Mouse (Mus musculus): Measurements from ENCODE around the gene Olfr304. TPM values are rescaled to one million over a fixed set of nuclear protein-coding genes. Genes with fewer than 3 reads are reported as not detected.
"Not testable (repeated sequence)": the region's sequence is repeated elsewhere in the genome, so short reads cannot be mapped to it uniquely, and the experiment has no call there.

Olfr304 gene
- not detected in 2 replicates for polyA plus RNA-seq (2015; fragmentation: Nextera tagmentation; extraction: Ambion mirVana)

DNA sequence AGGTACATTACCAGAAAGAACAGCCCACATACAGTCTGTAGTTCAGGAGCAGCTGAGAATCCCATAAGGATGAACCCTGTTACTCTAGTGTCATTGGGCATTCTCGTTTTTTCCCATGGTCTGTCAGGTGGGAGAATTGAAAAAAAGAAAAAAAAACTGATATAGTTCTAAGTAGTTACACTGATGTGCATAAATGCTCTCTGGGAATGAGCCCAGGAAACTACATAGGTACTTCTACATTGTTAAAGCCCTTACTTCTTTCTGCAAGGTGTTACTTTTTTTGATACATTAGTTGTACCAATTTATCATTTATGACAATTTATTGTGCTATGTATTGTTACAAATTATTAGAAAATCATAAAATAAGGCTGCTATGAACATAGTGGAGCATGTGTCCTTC is at the start of gene Olfr304:
TSS of gene Olfr304 (minus strand) at position 101 of the 400 bp plus-strand sequence.
- no peak within 1 kb of the TSS for H3K4me2 ChIP-seq (replicated peaks)

DNA sequence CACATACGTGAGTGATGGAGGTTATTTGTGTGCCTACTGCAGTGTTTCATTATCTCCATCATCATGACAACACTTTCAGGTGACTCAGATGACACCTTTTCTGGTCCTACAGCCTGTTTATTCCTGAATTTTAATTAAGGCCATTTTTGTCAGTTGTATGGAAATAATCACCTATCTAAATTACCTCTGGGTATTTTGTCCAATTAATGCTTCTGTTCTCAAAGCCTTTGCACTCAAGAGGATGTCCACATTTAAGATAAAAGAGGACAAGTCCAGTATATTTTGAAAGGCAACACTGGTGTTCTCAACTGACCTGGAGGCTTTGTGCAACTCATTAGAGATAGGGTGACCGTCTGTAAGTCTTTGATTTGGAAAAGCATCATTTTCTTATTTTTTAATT is 17.1 kb upstream of the Olfr304 start, which contains the start of gene Olfr301:
TSS of gene Olfr301 (plus strand) at position 301 of the 400 bp plus-strand sequence.
- Histone ChIP-seq H3K4me2 (replicated peaks) (no peak within 1 kb of the TSS), H3K4me1 (replicated peaks) (no peaks in the 10 kb centered on the region), H3K9ac (replicated peaks) (no peak within 1 kb of the TSS), H3K9me3 (no peaks in the 10 kb centered on the region), H3K36me3 (no peaks in the 10 kb centered on the region), H3K27ac (no peak within 1 kb of the TSS), H3K27me3 (no peaks in the 10 kb centered on the region), H3K4me3 (replicated peaks) (no peak within 1 kb of the TSS)
- ATAC-seq, result no peak
- 82% methylated on average over 2 of the region's 2 CpGs for WGBS

More for the DNA sequence above, at the start of gene Olfr304:
- Histone ChIP-seq H3K27me3 (no peaks in the 10 kb centered on the region), H3K9me3 (no peaks in the 10 kb centered on the region), H3K27ac (no peak within 1 kb of the TSS), H3K9ac (replicated peaks) (no peak within 1 kb of the TSS), H3K36me3 (no peaks in the 10 kb centered on the region), H3K4me3 (replicated peaks) (no peak within 1 kb of the TSS), H3K4me1 (replicated peaks) (no peaks in the 10 kb centered on the region)
- no peak for ATAC-seq
- WGBS, result 71% methylated on average over 1 of the region's 1 CpGs

DNA sequence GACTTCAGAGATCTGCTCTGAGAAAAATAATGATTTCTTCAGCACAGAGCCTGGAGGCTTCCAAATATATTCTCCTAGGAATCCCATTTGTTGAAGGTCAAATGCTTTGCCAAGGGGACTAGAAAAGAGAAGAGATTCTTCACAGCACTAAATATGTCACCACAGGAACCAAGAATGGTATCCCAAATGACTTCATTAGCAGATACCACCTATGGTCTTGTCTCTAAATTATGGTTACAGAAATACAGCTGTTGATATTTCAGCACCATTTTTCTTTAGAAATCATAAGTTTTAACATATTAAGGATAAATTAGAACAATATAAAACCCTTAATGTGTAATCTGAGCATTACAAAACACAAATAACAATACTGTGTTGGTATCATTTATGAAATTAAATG is 11.2 kb upstream of the Olfr304 start, which contains the start of gene Olfr303:
TSS of gene Olfr303 (minus strand) at position 101 of the 400 bp plus-strand sequence.
- no peak within 1 kb of the TSS for H3K4me3 ChIP-seq (replicated peaks)
- no peak within 1 kb of the TSS for H3K27ac ChIP-seq
- ATAC-seq, result no peak
- no peaks in the 10 kb centered on the region for H3K4me1 ChIP-seq (replicated peaks)
- H3K9ac ChIP-seq (replicated peaks), result no peak within 1 kb of the TSS
- no peaks in the 10 kb centered on the region for H3K27me3 ChIP-seq
- no peaks in the 10 kb centered on the region for H3K9me3 ChIP-seq
- no peaks in the 10 kb centered on the region for H3K36me3 ChIP-seq
- H3K4me2 ChIP-seq (replicated peaks), result no peak within 1 kb of the TSS

DNA sequence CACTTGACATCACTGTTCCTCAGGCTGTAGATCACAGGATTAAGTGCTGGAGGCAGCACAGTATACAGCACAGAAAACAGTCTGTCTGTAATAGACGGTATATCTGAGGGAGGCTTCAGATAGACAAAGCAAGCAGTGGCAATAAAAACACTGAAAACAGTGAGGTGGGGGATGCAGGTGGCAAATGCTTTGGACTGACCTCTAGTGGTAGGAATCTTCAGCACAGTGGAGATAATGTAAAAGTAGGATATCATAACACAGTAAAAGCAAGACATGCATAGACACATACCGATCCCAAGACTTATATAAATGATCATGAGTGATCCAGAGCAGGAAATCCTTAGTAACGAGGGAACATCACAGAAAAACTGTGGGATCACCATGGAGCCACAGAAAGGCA is 689 bp downstream of the Olfr304 start:
- WGBS, result 76% methylated on average over 3 of the region's 3 CpGs
- Histone ChIP-seq H3K4me1 (replicated peaks) (no peaks in the 10 kb centered on the region), H3K4me2 (replicated peaks) (no peak overlapping the region), H3K27me3 (no peaks in the 10 kb centered on the region), H3K36me3 (no peaks in the 10 kb centered on the region), H3K9me3 (no peaks in the 10 kb centered on the region), H3K27ac (no peak overlapping the region), H3K9ac (replicated peaks) (no peak overlapping the region), H3K4me3 (replicated peaks) (no peak overlapping the region)
- no peak for ATAC-seq

DNA sequence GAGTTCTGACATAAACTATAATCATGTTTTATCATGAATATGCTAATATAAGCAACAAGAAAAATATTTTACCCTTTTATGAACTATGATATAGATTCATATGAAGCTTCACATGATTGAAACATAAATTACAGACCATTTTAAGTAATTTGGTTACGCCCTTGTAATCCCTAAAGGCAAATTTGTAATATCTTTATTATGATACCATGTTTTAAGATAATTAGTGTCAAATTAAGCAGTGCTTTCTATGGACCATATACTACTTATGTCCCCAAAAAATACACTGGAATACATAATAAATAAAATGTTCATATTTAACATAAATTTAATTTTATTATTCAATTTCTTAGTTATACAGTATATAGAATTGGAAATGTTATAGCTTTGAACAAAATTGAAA is 19.6 kb downstream of the Olfr304 start, which contains the start of gene Olfr305:
TSS of gene Olfr305 (minus strand) at position 101 of the 400 bp plus-strand sequence.
- Histone ChIP-seq H3K4me2 (replicated peaks) (no peak within 1 kb of the TSS), H3K9me3 (no peaks in the 10 kb centered on the region), H3K4me3 (replicated peaks) (no peak within 1 kb of the TSS), H3K27me3 (no peaks in the 10 kb centered on the region), H3K9ac (replicated peaks) (no peak within 1 kb of the TSS), H3K27ac (no peak within 1 kb of the TSS), H3K36me3 (no peaks in the 10 kb centered on the region), H3K4me1 (replicated peaks) (no peaks in the 10 kb centered on the region)
- ATAC-seq, result no peak
- 85% methylated on average over 1 of the region's 1 CpGs for WGBS

DNA sequence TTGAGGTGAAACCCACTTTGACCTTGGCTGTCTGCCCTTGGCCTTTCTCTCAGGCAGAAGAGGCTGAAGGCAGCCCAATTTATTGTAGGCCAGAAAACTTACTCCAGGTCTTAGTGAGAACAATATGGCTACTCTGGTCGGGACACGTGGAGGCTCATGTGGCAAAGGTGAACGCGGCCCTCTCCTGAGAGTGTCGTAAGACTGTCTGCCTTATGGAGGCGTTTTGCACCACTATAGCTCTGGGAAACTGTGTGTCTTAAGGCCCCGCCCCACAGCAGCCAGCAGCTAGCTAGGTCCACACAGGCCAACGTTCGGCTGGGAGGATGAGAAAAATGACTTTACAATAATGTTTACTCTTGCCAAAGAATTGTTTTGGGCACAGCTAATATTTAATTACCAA is 40.2 kb downstream of the Olfr304 start:
- 89% methylated on average over 9 of the region's 9 CpGs for WGBS
- not testable (repeated sequence) for H3K36me3 ChIP-seq; H3K9ac ChIP-seq (replicated peaks); H3K27ac ChIP-seq; H3K27me3 ChIP-seq; H3K9me3 ChIP-seq; H3K4me2 ChIP-seq (replicated peaks); H3K4me3 ChIP-seq (replicated peaks); ATAC-seq; H3K4me1 ChIP-seq (replicated peaks)

DNA sequence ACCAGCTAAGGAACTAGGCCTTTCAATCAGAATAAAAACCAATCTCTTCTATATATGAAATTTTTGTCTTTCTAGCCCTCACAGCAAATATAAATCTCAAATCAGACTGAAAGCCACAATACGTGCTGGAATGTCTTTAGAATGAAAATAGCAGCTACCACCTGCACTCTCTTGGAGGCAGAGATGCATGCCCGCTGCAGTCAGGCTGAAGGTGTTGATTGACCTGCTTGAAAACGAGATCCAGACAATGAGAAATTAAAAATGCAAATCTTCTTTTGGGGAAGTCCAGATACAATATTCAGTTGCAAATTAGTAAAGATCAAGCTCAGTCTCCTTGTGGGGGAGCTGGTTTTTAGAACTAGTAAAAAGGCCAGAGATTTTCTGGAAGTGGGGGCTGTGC is 42.2 kb downstream of the Olfr304 start:
- H3K36me3 ChIP-seq, result no peaks in the 10 kb centered on the region
- H3K9ac ChIP-seq (replicated peaks), result no peak overlapping the region
- ATAC-seq, result no peak
- no peak overlapping the region for H3K4me2 ChIP-seq (replicated peaks)
- no peaks in the 10 kb centered on the region for H3K27me3 ChIP-seq
- H3K27ac ChIP-seq, result no peak overlapping the region
- H3K4me1 ChIP-seq (replicated peaks), result no peaks in the 10 kb centered on the region
- no peaks in the 10 kb centered on the region for H3K9me3 ChIP-seq
- no peak overlapping the region for H3K4me3 ChIP-seq (replicated peaks)
- WGBS, result 77% methylated on average over 3 of the region's 3 CpGs

DNA sequence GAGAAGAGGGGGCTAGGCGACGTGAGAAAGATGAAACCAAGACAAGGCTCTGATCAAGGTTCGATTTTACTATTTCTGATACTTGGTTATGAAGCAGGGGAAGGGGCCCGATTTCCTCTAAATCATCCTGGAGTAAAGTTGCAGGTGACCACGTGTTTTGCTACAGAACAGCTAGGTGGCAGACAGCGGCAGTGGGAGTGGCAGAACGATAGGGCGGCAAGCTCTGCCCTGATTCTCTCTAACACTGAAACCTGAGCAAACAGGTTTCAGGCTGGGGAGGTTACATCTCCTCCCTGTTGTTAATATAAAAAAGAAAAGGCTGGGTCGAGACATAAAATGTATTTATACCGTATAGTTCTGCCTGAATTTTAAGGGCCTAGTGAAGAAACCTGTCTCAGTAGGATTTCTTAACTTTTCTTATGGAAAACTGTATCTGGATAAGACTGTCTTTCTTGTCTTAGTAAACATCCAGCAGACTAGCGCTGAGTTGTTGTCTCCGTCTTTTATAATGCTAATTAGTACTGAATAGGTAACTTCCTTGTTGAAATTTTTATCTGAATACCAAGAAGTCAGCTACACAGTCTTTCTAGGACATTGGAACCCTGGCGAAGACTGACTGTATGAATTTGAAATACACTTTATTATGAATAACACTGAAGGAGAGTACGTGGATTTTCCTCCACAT is 43.4 kb downstream of the Olfr304 start:
- ATAC-seq, result no peak
- Histone ChIP-seq H3K27me3 (no peaks in the 10 kb centered on the region), H3K4me1 (replicated peaks) (no peaks in the 10 kb centered on the region), H3K4me2 (replicated peaks) (no peak overlapping the region), H3K9ac (replicated peaks) (no peak overlapping the region), H3K9me3 (no peaks in the 10 kb centered on the region), H3K27ac (no peak overlapping the region), H3K4me3 (replicated peaks) (no peak overlapping the region), H3K36me3 (no peaks in the 10 kb centered on the region)
- WGBS, result 84% methylated on average over 14 of the region's 14 CpGs

DNA sequence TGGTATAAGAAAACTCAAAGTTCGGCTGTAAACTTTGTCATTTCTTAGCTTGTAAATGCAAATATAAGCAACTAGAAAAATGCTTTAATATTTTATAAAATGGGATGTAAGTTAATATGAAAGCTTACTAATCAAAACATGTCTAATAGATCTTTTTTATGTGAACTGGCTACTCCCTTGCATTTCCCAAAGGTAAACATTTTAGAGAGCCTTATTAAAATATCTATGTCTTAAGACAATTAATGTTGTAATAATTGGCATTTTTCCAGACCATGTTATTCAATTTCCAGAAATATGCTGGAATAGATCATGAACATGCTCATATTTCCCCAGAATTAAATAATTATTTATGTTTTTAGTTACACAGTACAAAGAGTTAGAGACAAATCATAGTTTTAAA is 49.0 kb downstream of the Olfr304 start, which contains the start of gene Olfr307:
TSS of gene Olfr307 (minus strand) at position 101 of the 400 bp plus-strand sequence.
- H3K27me3 ChIP-seq, result no peaks in the 10 kb centered on the region
- H3K4me2 ChIP-seq (replicated peaks), result no peak within 1 kb of the TSS
- no peaks in the 10 kb centered on the region for H3K9me3 ChIP-seq
- no peaks in the 10 kb centered on the region for H3K4me1 ChIP-seq (replicated peaks)
- no peaks in the 10 kb centered on the region for H3K36me3 ChIP-seq
- H3K9ac ChIP-seq (replicated peaks), result no peak within 1 kb of the TSS
- 78% methylated on average over 1 of the region's 1 CpGs for WGBS
- H3K27ac ChIP-seq, result no peak within 1 kb of the TSS
- H3K4me3 ChIP-seq (replicated peaks), result no peak within 1 kb of the TSS
- no peak for ATAC-seq

Other genes with a start within 250 kb of the Olfr304 start
- not detected in 2 replicates for gene Vmn2r75, start 214.9 kb downstream of the Olfr304 start, polyA plus RNA-seq (2015; fragmentation: Nextera tagmentation; extraction: Ambion mirVana)
- gene Vmn2r76, start 140.3 kb downstream of the Olfr304 start, polyA plus RNA-seq (2015; fragmentation: Nextera tagmentation; extraction: Ambion mirVana), result not detected in 2 replicates
- gene Olfr310, start 109.5 kb downstream of the Olfr304 start, polyA plus RNA-seq (2015; fragmentation: Nextera tagmentation; extraction: Ambion mirVana), result not detected in 2 replicates
- gene Olfr309, start 73.0 kb downstream of the Olfr304 start, polyA plus RNA-seq (2015; fragmentation: Nextera tagmentation; extraction: Ambion mirVana), result not detected in 2 replicates
- not detected in 2 replicates for gene Olfr308, start 61.0 kb downstream of the Olfr304 start, polyA plus RNA-seq (2015; fragmentation: Nextera tagmentation; extraction: Ambion mirVana)
- not detected in 2 replicates for gene Olfr307, start 49.1 kb downstream of the Olfr304 start, polyA plus RNA-seq (2015; fragmentation: Nextera tagmentation; extraction: Ambion mirVana)
- not detected in 2 replicates for gene Olfr305, start 19.7 kb downstream of the Olfr304 start, polyA plus RNA-seq (2015; fragmentation: Nextera tagmentation; extraction: Ambion mirVana)
- gene Olfr303, start 11.1 kb upstream of the Olfr304 start, polyA plus RNA-seq (2015; fragmentation: Nextera tagmentation; extraction: Ambion mirVana), result not detected in 2 replicates
- gene Olfr301, start 17.2 kb upstream of the Olfr304 start, polyA plus RNA-seq (2015; fragmentation: Nextera tagmentation; extraction: Ambion mirVana), result not detected in 2 replicates
- not detected in 2 replicates for gene Olfr299, start 73.3 kb upstream of the Olfr304 start, polyA plus RNA-seq (2015; fragmentation: Nextera tagmentation; extraction: Ambion mirVana)
- not detected in 2 replicates for gene Olfr298, start 105.8 kb upstream of the Olfr304 start, polyA plus RNA-seq (2015; fragmentation: Nextera tagmentation; extraction: Ambion mirVana)
- gene Olfr297, start 133.3 kb upstream of the Olfr304 start, polyA plus RNA-seq (2015; fragmentation: Nextera tagmentation; extraction: Ambion mirVana), result not detected in 2 replicates
- gene Olfr295, start 197.2 kb upstream of the Olfr304 start, polyA plus RNA-seq (2015; fragmentation: Nextera tagmentation; extraction: Ambion mirVana), result not detected in 2 replicates
- gene Olfr294, start 230.0 kb upstream of the Olfr304 start, polyA plus RNA-seq (2015; fragmentation: Nextera tagmentation; extraction: Ambion mirVana), result not detected in 2 replicates